In the genomic region with DNA sequence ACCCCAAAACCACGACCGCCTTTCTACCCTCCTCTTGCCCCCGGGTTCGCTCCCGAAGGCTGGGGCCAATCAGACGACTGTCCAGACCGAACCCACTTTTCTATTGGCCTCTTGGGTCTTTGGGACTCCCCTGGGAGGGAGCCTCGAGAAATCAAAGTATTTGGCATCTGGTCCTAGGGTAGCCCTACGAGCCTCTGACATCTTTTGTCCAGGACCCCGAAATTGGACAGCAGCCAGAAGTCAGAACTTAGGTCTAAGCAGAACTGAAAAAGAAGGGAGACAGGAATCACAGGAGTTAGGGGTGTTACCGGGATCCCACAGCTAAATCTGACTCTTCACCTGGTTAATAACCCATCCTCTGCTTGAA, we compare ENCODE assay signal across 9 mouse cellular contexts. TPM values are rescaled to one million over a fixed set of nuclear protein-coding genes. Genes with fewer than 3 reads are reported as not detected.
A peak's percentile ranks its signal among the peaks of the same experiment; 100 is the strongest.
DNase-seq lines count a peak whose midpoint lies in the region; ATAC-seq and TF ChIP-seq lines count a peak whose summit lies in the region.
"Had no signal": no experiment of that assay in that cellular context is flagged by ENCODE, and none has a peak within 500 bp of the region (broad histone marks: within the 10 kb centered on the region; RNA-seq: fewer than 3 reads in every experiment).

No protein-coding gene starts in this region.

- H3K4me3 ChIP-seq in lung, postnatal 0 days (ENCODE audit: low read depth, low read length), result peak overlapping the region; percentile 53
- H3K4me3 ChIP-seq in forebrain, embryonic 13.5 days, result peak overlapping the region; percentile 68
- H3K4me3 ChIP-seq in limb, embryonic 13.5 days, result peak overlapping the region; percentile 98
- H3K4me3 ChIP-seq in small intestine, adult 2 months (ENCODE audit: low read depth, low read length), result peak overlapping the region; percentile 52

- no peak overlapping the region for H3K27ac ChIP-seq in lung, postnatal 0 days (ENCODE audit: low read length)
- no peak overlapping the region for H3K27ac ChIP-seq in forebrain, embryonic 13.5 days
- peak overlapping the region; percentile 99 for H3K27ac ChIP-seq in limb, embryonic 13.5 days
- H3K27ac ChIP-seq in small intestine, adult 2 months (ENCODE audit: insufficient read depth, low read depth, low read length), result no peak overlapping the region

- TF ChIP-seq POLR2A in small intestine, adult 2 months (IDR thresholded peaks at IDR 0.05; ENCODE audit: low read depth, low read length), result no peak

- no peaks in the 10 kb centered on the region for H3K9me3 ChIP-seq in lung, postnatal 0 days (ENCODE audit: low read length)
- no peaks in the 10 kb centered on the region for H3K9me3 ChIP-seq in forebrain, embryonic 13.5 days (replicated peaks)
- no peaks in the 10 kb centered on the region for H3K9me3 ChIP-seq in limb, embryonic 13.5 days

- no peak for TF ChIP-seq EP300 in lung, postnatal 0 days (IDR thresholded peaks at IDR 0.05)

- WGBS in lung, postnatal 0 days, result 4% methylated on average over 11 of the region's 11 CpGs
- WGBS in forebrain, embryonic 13.5 days, result 3% methylated on average over 11 of the region's 11 CpGs
- WGBS in limb, embryonic 13.5 days, result 1% methylated on average over 11 of the region's 11 CpGs
- WGBS in small intestine, adult 2 months, result 2% methylated on average over 11 of the region's 11 CpGs

- no peak for ATAC-seq in lung, postnatal 0 days
- no peak for ATAC-seq in forebrain, embryonic 13.5 days
- ATAC-seq in limb, embryonic 13.5 days (ENCODE audit: low FRiP score, low read depth), result no peak

- H3K4me1 ChIP-seq in lung, postnatal 0 days (ENCODE audit: insufficient read depth, low read depth, low read length), result peaks cover 12% of the 10 kb centered on the region
- peaks cover 62% of the 10 kb centered on the region for H3K4me1 ChIP-seq in forebrain, embryonic 13.5 days
- peaks cover 49% of the 10 kb centered on the region for H3K4me1 ChIP-seq in limb, embryonic 13.5 days
- peaks cover 7% of the 10 kb centered on the region for H3K4me1 ChIP-seq in small intestine, adult 2 months (ENCODE audit: control insufficient read depth, insufficient read depth, insufficient read length, low read length)

- no peak overlapping the region for H3K9ac ChIP-seq in lung, postnatal 0 days (replicated peaks; ENCODE audit: low read depth)
- H3K9ac ChIP-seq in forebrain, embryonic 13.5 days, result no peak overlapping the region
- 0 out of 2 replicates have a peak overlapping the region, but pooled peaks have one; percentile 32 for H3K9ac ChIP-seq in limb, embryonic 13.5 days

- no peaks in the 10 kb centered on the region for H3K36me3 ChIP-seq in lung, postnatal 0 days (ENCODE audit: insufficient read depth, low read length)
- H3K36me3 ChIP-seq in forebrain, embryonic 13.5 days (ENCODE audit: poor library complexity, severe bottlenecking), result no peaks in the 10 kb centered on the region
- H3K36me3 ChIP-seq in limb, embryonic 13.5 days, result no peaks in the 10 kb centered on the region
- H3K36me3 ChIP-seq in small intestine, adult 2 months (ENCODE audit: control insufficient read depth, insufficient read depth, low read length), result no peaks in the 10 kb centered on the region

- no peak for TF ChIP-seq CTCF in lung, postnatal 0 days (IDR thresholded peaks at IDR 0.05)
- TF ChIP-seq CTCF in small intestine, adult 2 months (IDR thresholded peaks at IDR 0.05; ENCODE audit: extremely low read depth, insufficient read length, insufficient replicate concordance, low read depth, low read length), result no peak

- peak overlapping the region; percentile 85 for H3K4me2 ChIP-seq in lung, postnatal 0 days (replicated peaks; ENCODE audit: low read depth, low read length)
- peak overlapping the region; percentile 99 for H3K4me2 ChIP-seq in forebrain, embryonic 13.5 days
- peak overlapping the region; percentile 85 for H3K4me2 ChIP-seq in limb, embryonic 13.5 days (replicated peaks)

- no peak for DNase-seq in lung, postnatal 0 days (ENCODE audit: low spot score)
- DNase-seq in lung, postnatal 10 days, result no peak
- DNase-seq in spleen, postnatal 36 days (ENCODE audit: low spot score in 2 of 2), result no peak
- DNase-seq in thymus, postnatal 14 days, result no peak
- no peak for DNase-seq in right cerebral cortex, postnatal 36 days (ENCODE audit: low spot score in 2 of 2)

- H3K27me3 ChIP-seq in lung, postnatal 0 days (replicated peaks; ENCODE audit: insufficient read depth, low read length), result peaks cover 20% of the 10 kb centered on the region
- H3K27me3 ChIP-seq in forebrain, embryonic 13.5 days, result peaks cover 54% of the 10 kb centered on the region
- H3K27me3 ChIP-seq in limb, embryonic 13.5 days, result peaks cover 22% of the 10 kb centered on the region
- H3K27me3 ChIP-seq in small intestine, adult 2 months (ENCODE audit: control insufficient read depth, insufficient read depth, low read length), result peaks cover 49% of the 10 kb centered on the region

RNA-seq across cellular contexts. Expression of gene Cacna1g, which starts 0.5 kb away (rescaled TPM):
- 1.4 and 3.1 TPM in 2 replicates for polyA plus RNA-seq in lung, postnatal 0 days (2015; fragmentation: Nextera tagmentation; extraction: Ambion mirVana)
- 5.4 and 8.4 TPM in 2 replicates for polyA plus RNA-seq in forebrain, embryonic 13.5 days (2015; fragmentation: Nextera tagmentation; extraction: Ambion mirVana)
- 25.9 and 32.7 TPM in 2 replicates for polyA plus RNA-seq in limb, embryonic 13.5 days (2015; fragmentation: Nextera tagmentation; extraction: Ambion mirVana)
- 6.9 and 10.7 TPM in 2 replicates for polyA plus RNA-seq in small intestine, adult 2 months (2012; rRNA removed)

RNA-seq across cellular contexts. Expression of gene Spata20, which starts 11.5 kb away (rescaled TPM):
- polyA plus RNA-seq in lung, postnatal 0 days (2015; fragmentation: Nextera tagmentation; extraction: Ambion mirVana), result 0.14 TPM in 1 of 2 replicates, not detected in the other
- 0.18 TPM in 1 of 2 replicates, not detected in the other for polyA plus RNA-seq in forebrain, embryonic 13.5 days (2015; fragmentation: Nextera tagmentation; extraction: Ambion mirVana)
- polyA plus RNA-seq in limb, embryonic 13.5 days (2015; fragmentation: Nextera tagmentation; extraction: Ambion mirVana), result 0.20 TPM in 2 replicates
- 0.09 TPM in 1 of 2 replicates, not detected in the other for polyA plus RNA-seq in small intestine, adult 2 months (2012; rRNA removed)
- polyA plus RNA-seq: adrenal gland, adult 2 months had no signal

RNA-seq across cellular contexts. Expression of gene Epn3, which starts 25.2 kb away (rescaled TPM):
- polyA plus RNA-seq in lung, postnatal 0 days (2015; fragmentation: Nextera tagmentation; extraction: Ambion mirVana), result 33.2 and 34.5 TPM in 2 replicates
- polyA plus RNA-seq in forebrain, embryonic 13.5 days (2015; fragmentation: Nextera tagmentation; extraction: Ambion mirVana), result 0.15 and 0.34 TPM in 2 replicates
- polyA plus RNA-seq in limb, embryonic 13.5 days (2015; fragmentation: Nextera tagmentation; extraction: Ambion mirVana), result 3.1 TPM in 2 replicates
- 2.6 and 9.9 TPM in 2 replicates for polyA plus RNA-seq in small intestine, adult 2 months (2012; rRNA removed)

RNA-seq across cellular contexts. Expression of gene Mycbpap, which starts 47.0 kb away (rescaled TPM):
- polyA plus RNA-seq in lung, postnatal 0 days (2015; fragmentation: Nextera tagmentation; extraction: Ambion mirVana), result 3.1 and 4.7 TPM in 2 replicates
- polyA plus RNA-seq in forebrain, embryonic 13.5 days (2015; fragmentation: Nextera tagmentation; extraction: Ambion mirVana), result 2.2 and 2.5 TPM in 2 replicates
- polyA plus RNA-seq in limb, embryonic 13.5 days (2015; fragmentation: Nextera tagmentation; extraction: Ambion mirVana), result 3.8 and 4.4 TPM in 2 replicates
- polyA plus RNA-seq in small intestine, adult 2 months (2012; rRNA removed), result 1.1 and 1.4 TPM in 2 replicates
